Mouse (Mus musculus) neural tube, embryonic 12.5 days (tissue): Measurements from ENCODE around the gene Iqschfp. TPM values are rescaled to one million over a fixed set of nuclear protein-coding genes. Genes with fewer than 3 reads are reported as not detected.

Experiments used
- ATAC-seq: fragments of 200-750 bp; cut with Nextera tagmentation; 2 replicates; pipeline ENCODE4 v1.8.0; 2017; ENCODE audit warnings: low read depth, mild to moderate bottlenecking, moderate TSS enrichment, moderate library complexity; ENCODE audit not compliant: low FRiP score
- H3K27ac ChIP-seq: fragments of 300-500 bp; sonication (generic); 2 replicates; pipeline ENCODE4 v1.5.1; 2016
- H3K27me3 ChIP-seq: fragments of 300-500 bp; sonication (generic); replicated peaks from 2 replicates; pipeline ENCODE4 v1.6.1; 2016; ENCODE audit warnings: mild to moderate bottlenecking
- H3K36me3 ChIP-seq: fragments of 300-500 bp; sonication (generic); 2 replicates; pipeline ENCODE4 v1.6.1; 2016; ENCODE audit warnings: mild to moderate bottlenecking
- H3K4me1 ChIP-seq: fragments of 300-500 bp; sonication (generic); 2 replicates; pipeline ENCODE4 v1.6.1; 2016
- H3K4me2 ChIP-seq: fragments of 300-500 bp; sonication (generic); replicated peaks from 2 replicates; pipeline ENCODE4 v1.6.1; 2016; ENCODE audit warnings: mild to moderate bottlenecking
- H3K4me3 ChIP-seq: fragments of 300-500 bp; sonication (generic); 2 replicates; pipeline ENCODE4 v1.5.1; 2016
- H3K9ac ChIP-seq: fragments of 300-500 bp; sonication (generic); 2 replicates; pipeline ENCODE4 v1.6.1; 2016; ENCODE audit warnings: mild to moderate bottlenecking
- H3K9me3 ChIP-seq: fragments of 300-500 bp; sonication (generic); 2 replicates; pipeline ENCODE4 v1.6.1; 2016; ENCODE audit warnings: mild to moderate bottlenecking
- WGBS: fragments of 180-500 bp; shearing (Covaris S2); methylation state at CpG from one replicate; pipeline ENCODE4 v1.1.7; 2016; 5-methylcytosine and 5-hydroxymethylcytosine counted together
- polyA plus RNA-seq: library from polyadenylated mRNA; unstranded; fragments of >200 nt; fragmentation: Nextera tagmentation; extraction: Ambion mirVana; gene quantifications from 2 replicates; pipeline ENCODE4 v1.2.1, GENCODE M21; 2016

The Iqschfp gene
- polyA plus RNA-seq, 1 experiment from 2014 or later = 1.3 TPM

DNA sequence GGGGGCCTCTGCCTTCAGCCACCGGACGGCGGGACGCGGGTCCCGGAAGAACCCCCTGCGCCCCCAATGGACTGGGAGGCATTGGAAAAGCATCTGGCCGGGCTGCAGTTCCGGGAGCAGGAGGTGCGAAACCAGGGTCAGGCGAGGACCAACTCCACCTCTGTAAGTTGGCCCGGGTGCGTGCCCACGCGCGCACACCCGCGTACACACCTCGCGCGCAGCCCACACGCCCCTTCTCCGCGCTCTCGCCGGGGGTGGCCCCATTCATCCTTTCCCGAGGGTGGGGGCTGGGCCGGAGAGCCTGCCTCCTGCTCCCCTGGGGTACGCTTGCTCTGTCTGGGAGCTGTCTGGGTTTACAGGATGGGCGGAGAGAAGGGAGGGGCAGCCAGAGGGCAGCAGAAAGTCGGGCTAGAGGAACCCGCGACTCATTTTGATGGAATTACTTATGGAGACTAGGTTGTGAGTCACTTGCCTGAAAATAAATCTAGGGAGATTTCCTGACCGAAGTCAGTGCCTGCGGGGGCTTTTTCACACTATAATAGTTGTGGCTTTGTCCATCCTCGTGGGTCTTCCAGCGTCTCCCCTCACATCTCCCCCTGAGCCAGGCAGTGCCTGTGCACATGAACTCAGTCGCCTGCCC is 603.2 kb downstream of the Iqschfp start:
- 0% methylated on average over 38 of the region's 38 CpGs for WGBS
- ATAC-seq = peak; percentile 67
- Histone ChIP-seq H3K9me3 (no peaks in the 10 kb centered on the region), H3K36me3 (peaks cover 3% of the 10 kb centered on the region; the same call in 1 of the 2 replicates), H3K27ac (peak overlapping the region; percentile 43; the same call in 1 of the 2 replicates), H3K9ac (peak overlapping the region; percentile 76), H3K4me3 (peak overlapping the region; percentile 73), H3K27me3 (no peaks in the 10 kb centered on the region), H3K4me2 (peak overlapping the region; percentile 95), H3K4me1 (peaks cover 15% of the 10 kb centered on the region)

DNA sequence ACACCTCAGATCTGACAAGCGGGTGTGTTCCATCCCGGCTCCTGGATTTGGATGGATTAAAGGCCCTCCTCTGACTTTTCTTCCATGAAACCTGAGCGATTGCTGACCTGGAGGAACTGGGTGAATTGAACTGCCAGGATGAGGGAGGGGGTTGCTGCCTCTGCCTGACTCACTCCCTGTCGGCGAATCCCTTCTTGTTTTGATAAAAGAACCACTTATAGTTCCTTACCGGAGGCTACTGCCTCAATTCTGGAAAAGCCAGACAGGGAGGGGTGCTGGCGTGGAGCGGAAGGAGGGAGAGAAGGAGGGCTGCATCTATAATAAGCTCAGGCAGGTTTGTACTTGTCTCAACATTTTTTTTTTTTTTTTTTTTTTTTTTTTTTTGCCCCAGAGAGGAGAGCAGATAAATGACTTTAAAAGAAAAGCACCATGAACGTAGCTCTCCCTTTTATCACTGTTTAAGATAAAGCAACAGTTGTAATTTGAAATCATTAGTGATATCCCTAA is 603.8 kb downstream of the Iqschfp start:
- WGBS = 1% methylated on average over 9 of the region's 9 CpGs
- peaks cover 3% of the 10 kb centered on the region; the same call in 1 of the 2 replicates for H3K36me3 ChIP-seq
- peak overlapping the region; percentile 43; the same call in 1 of the 2 replicates for H3K27ac ChIP-seq
- H3K9me3 ChIP-seq = no peaks in the 10 kb centered on the region
- ATAC-seq = no peak
- no peaks in the 10 kb centered on the region for H3K27me3 ChIP-seq
- H3K4me2 ChIP-seq = peak overlapping the region; percentile 95
- peak overlapping the region; percentile 73 for H3K4me3 ChIP-seq
- peaks cover 15% of the 10 kb centered on the region for H3K4me1 ChIP-seq
- H3K9ac ChIP-seq = peak overlapping the region; percentile 76

DNA sequence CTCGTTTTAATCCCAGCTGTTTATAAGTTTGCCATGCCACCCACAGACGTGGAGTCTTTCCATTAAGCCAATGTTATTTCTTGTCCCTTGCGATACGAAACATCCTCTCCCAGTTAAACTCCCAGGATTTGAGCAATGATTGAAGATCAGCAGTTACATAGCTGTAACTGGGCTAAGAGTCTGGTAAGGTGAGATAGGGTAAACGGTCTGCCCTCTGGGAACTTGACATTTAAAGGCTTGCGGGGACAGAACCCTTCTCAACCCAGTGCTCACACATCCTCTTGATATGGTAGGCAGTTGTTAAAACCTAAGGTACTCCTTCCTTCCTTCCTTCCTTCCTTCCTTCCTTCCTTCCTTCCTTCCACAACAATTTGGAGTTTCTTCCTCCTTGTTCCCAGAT is 604.5 kb downstream of the Iqschfp start:
- no peak overlapping the region for H3K9ac ChIP-seq
- H3K36me3 ChIP-seq = peaks cover 3% of the 10 kb centered on the region; the same call in 1 of the 2 replicates
- H3K9me3 ChIP-seq = no peaks in the 10 kb centered on the region
- no peak for ATAC-seq
- H3K4me2 ChIP-seq = peak overlapping the region; percentile 95
- 65% methylated on average over 6 of the region's 6 CpGs for WGBS
- H3K4me1 ChIP-seq = peaks cover 15% of the 10 kb centered on the region
- no peaks in the 10 kb centered on the region for H3K27me3 ChIP-seq
- H3K27ac ChIP-seq = no peak overlapping the region
- no peak overlapping the region for H3K4me3 ChIP-seq

DNA sequence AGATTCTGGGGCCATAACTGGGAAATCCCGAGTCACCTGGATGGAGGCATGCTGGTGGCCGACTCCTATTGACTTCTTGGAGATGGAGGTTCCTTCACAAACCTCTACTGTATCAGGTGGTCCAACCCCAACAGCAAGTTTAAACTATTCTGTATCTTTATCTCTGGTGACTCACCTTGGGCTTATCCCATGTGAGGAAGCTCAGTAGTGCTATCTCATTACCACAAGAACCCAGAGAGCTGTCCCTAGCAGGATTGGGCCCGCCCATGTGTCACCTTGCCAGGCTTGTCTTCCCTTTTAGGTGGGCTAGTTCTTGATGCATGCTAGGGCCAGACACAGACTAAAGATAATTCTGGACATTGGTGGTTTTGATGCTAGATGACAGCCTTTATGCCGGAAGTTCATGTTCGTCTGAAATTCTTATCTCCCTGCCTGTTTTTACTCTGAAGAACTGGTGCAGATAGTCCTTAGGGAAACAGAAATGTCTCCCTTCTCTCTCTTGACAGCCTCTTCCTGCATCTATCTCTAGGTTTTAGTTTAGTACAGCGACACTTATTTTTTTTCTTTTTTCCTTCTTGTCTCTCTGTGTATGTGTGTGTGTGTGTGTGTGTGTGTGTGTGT is 607.6 kb downstream of the Iqschfp start:
- Histone ChIP-seq H3K4me2 (no peak overlapping the region), H3K9me3 (no peaks in the 10 kb centered on the region), H3K4me3 (no peak overlapping the region), H3K4me1 (peaks cover 9% of the 10 kb centered on the region; the same call in 1 of the 2 replicates), H3K27ac (no peak overlapping the region), H3K9ac (no peak overlapping the region), H3K36me3 (peaks cover 3% of the 10 kb centered on the region; the same call in 1 of the 2 replicates), H3K27me3 (no peaks in the 10 kb centered on the region)
- WGBS = 93% methylated on average over 6 of the region's 6 CpGs
- no peak for ATAC-seq

DNA sequence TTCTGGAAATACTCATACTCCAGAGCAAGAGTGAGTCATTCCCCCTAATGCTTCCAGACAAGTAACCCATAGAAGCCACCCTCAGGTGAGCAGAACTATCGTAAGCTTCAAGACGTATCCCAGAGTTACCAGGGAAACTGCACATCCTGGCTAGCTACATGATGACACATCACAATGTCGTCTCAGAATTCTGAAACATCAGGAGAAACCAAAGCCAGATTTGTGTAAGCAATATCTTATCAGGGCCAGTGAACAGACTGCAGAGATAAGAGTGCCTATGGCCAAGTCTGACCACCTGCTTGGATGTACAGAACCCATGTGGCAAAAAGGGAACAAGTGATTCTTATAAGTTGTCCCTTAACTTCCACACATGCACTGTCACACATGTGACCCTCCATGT is 612.8 kb downstream of the Iqschfp start:
- Histone ChIP-seq H3K27ac (no peak overlapping the region), H3K36me3 (no peaks in the 10 kb centered on the region), H3K4me1 (peaks cover 3% of the 10 kb centered on the region), H3K27me3 (no peaks in the 10 kb centered on the region), H3K4me2 (no peak overlapping the region), H3K9ac (no peak overlapping the region), H3K9me3 (no peaks in the 10 kb centered on the region), H3K4me3 (no peak overlapping the region)
- no peak for ATAC-seq
- 91% methylated on average over 3 of the region's 3 CpGs for WGBS

DNA sequence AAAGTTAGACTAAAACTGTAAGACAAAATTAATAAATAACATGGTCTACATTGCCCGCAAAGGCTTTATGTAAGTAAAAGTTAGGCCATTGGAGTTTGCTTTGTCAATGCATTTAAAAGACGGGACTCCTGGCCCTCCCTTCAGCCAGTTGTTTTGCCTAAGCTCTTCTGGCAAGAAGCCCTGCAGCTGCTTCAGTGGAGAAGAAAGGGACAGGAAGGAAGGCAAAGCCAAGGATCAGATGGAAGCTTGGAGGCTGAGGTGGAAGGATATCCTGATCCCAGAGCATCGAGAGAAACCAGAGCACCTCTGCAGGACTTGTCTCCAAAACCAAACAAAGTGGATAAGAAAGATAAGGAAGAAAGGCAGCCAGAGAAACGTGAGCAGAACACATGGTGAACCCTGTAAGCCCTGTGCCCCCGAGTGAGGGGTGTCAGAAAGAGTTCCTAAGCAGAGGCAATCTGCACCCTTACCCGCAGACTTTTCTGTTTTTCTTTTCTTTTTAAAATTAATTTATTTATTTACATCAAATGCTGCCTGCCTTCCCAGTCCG is 614.8 kb downstream of the Iqschfp start:
- H3K9ac ChIP-seq = no peak overlapping the region
- H3K4me2 ChIP-seq = no peak overlapping the region
- H3K4me1 ChIP-seq = peaks cover 7% of the 10 kb centered on the region
- no peak overlapping the region for H3K27ac ChIP-seq
- no peak overlapping the region for H3K4me3 ChIP-seq
- H3K9me3 ChIP-seq = no peaks in the 10 kb centered on the region
- no peaks in the 10 kb centered on the region for H3K27me3 ChIP-seq
- no peaks in the 10 kb centered on the region for H3K36me3 ChIP-seq
- no peak for ATAC-seq
- 81% methylated on average over 7 of the region's 7 CpGs for WGBS

DNA sequence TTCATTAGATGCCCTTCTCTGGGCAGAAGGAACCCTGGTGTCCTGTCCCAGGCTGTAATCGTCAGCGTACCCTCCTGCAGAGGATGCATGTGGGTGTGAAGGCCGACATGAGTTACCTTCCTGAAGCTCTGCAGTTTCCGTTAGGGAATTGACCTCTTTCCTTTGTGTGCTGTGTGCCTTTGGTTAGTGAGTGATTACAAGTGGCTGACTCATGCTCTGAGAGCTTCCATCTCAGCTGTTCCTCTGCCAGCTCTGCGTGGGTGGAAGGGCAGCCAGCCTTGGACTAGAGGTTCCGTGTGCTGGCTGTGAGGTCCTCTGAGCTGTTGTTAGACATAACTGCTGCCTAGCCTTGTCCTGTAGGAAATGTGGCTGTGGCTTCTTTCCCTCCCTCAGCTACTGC is 616.6 kb downstream of the Iqschfp start:
- 64% methylated on average over 6 of the region's 6 CpGs for whole genome bisulfite sequencing
- no peak overlapping the region for H3K4me2 ChIP-seq

DNA sequence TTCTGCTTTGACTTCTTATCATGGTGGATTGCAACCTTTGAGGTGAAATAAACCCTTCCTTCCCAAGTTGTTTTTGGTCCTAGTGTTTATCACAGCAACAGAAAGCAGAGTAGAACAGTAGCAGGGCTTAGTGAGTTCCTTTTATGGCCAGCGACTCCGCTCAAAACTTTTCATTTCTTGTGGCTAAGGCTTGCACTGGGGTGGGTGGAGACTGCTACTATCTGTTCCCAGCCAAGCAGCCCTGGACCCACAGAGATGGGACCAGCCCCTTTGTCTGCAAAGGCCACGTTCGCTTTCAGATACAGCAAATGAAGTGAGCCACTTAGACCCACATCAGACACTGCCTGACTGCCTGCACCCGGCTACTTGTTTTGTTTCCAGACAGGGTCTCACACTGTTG is 618.8 kb downstream of the Iqschfp start:
- H3K36me3 ChIP-seq = no peaks in the 10 kb centered on the region
- H3K27me3 ChIP-seq = no peaks in the 10 kb centered on the region
- H3K4me3 ChIP-seq = no peak overlapping the region
- H3K4me1 ChIP-seq = peaks cover 31% of the 10 kb centered on the region
- ATAC-seq = no peak
- H3K27ac ChIP-seq = no peak overlapping the region
- H3K9me3 ChIP-seq = no peaks in the 10 kb centered on the region
- 84% methylated on average over 5 of the region's 5 CpGs for WGBS
- no peak overlapping the region for H3K9ac ChIP-seq
- H3K4me2 ChIP-seq = no peak overlapping the region

More for the DNA sequence above, 616.6 kb downstream of the Iqschfp start:
- Histone ChIP-seq H3K9me3 (no peaks in the 10 kb centered on the region), H3K4me1 (peaks cover 25% of the 10 kb centered on the region), H3K36me3 (no peaks in the 10 kb centered on the region), H3K27me3 (no peaks in the 10 kb centered on the region), H3K4me3 (no peak overlapping the region), H3K9ac (no peak overlapping the region), H3K27ac (no peak overlapping the region)
- ATAC-seq = no peak

DNA sequence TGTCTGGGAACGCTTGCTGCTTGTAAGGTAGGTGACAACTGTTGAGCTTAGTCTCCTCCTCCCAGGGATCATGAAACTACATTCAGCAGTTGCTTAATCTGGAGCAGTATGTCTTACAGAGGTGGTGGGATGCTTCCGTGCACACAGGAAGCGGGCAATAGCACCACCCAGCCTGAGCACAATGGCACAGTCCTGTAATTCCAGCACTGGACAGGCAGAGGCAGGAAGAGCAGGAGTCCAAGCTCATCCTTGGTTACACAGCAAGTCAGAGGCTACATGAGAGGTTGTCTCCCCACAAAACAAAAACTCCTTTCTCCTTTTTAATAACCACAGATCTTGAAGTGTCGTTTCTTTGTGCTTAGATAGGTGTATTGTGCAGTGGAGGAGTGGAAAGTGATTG is 619.7 kb downstream of the Iqschfp start:
- no peak overlapping the region for H3K9ac ChIP-seq
- no peak overlapping the region for H3K27ac ChIP-seq
- no peak overlapping the region for H3K4me2 ChIP-seq
- WGBS = 82% methylated on average over 4 of the region's 4 CpGs
- no peaks in the 10 kb centered on the region for H3K9me3 ChIP-seq
- peaks cover 39% of the 10 kb centered on the region for H3K4me1 ChIP-seq
- no peaks in the 10 kb centered on the region for H3K36me3 ChIP-seq
- no peak for ATAC-seq
- H3K4me3 ChIP-seq = no peak overlapping the region
- H3K27me3 ChIP-seq = no peaks in the 10 kb centered on the region

DNA sequence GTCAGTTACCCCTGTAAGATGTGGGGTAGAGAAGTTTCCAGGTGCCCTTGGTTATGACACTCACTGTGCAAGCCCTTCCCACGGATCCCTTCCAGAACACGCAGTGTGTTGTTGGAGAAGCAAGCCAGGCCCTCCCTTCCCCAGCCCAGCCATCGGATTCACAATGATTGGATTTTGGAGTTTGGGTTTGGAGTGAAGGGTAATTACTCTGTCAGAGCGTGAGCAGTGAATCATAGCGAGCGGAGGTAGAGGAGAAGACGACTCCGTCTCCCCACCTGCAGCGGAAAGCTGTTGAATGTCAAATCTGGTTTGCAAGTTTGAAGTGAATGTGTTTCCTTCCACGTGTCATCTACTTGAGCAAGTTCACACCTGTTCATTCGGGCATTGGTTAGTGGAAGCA is 620.3 kb downstream of the Iqschfp start:
- no peak overlapping the region for H3K9ac ChIP-seq
- no peak for ATAC-seq
- peaks cover 44% of the 10 kb centered on the region for H3K4me1 ChIP-seq
- WGBS = 85% methylated on average over 11 of the region's 11 CpGs
- no peak overlapping the region for H3K4me3 ChIP-seq
- H3K9me3 ChIP-seq = no peaks in the 10 kb centered on the region
- H3K4me2 ChIP-seq = no peak overlapping the region
- no peaks in the 10 kb centered on the region for H3K27me3 ChIP-seq
- no peak overlapping the region for H3K27ac ChIP-seq
- no peaks in the 10 kb centered on the region for H3K36me3 ChIP-seq

DNA sequence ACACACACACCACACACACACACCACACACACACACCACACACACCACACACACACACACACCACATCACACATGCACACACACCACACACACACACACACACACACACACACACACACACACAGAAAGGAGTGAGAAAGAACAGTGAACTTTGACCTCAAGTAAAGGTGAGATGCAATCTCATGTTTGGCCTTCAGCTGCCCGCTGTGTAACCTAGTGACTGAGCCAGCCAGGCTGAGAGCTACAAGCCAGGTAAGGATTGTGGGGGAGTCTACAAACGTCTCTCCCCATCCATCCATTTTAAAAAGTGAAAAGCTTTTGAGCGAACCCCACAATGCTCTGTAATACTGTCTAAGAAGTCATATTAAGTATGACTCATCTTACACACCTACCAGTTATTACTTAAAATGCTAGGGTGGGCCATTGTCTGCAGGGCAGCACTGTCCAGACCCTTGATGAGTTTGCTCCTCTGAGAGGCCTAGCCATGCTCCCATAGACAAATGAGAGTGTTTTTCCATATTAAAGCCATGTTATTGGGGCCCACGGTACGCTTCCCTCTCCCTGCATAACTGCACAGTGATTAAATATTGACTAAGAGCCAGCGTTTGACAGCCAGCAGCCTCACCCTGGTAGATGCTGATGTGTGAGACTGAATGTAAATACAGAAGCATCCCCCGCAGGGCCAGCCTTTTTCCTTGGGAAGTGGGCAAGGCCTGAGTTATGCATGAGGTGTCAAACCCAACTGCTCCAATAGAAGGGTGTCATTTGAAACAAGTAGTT is 621.5 kb downstream of the Iqschfp start:
- Histone ChIP-seq H3K27me3 (no peaks in the 10 kb centered on the region), H3K4me1 (peaks cover 44% of the 10 kb centered on the region), H3K9ac (no peak overlapping the region), H3K36me3 (no peaks in the 10 kb centered on the region), H3K27ac (peak overlapping the region; percentile 26; the same call in 1 of the 2 replicates), H3K4me3 (no peak overlapping the region), H3K9me3 (no peaks in the 10 kb centered on the region), H3K4me2 (no peak overlapping the region)
- peak; percentile 88 for ATAC-seq
- WGBS = 43% methylated on average over 7 of the region's 7 CpGs

DNA sequence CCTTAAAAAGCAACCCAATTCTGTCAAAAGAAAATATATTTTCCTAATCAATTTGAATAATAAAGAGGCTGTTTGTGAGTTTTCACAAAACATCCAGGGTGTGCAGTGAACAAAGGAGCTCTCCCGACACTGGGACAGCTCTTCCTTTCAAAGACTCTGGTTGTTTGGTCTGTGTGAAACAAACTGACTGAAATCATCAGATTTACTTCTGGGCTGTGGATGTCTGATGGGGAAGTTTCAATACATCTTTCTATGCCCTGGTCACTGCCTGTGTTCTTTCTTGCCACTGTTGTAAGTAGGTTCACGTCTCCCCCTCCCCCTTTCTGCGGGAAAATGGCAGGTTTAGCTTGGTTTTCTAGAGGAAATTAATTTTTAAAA is 622.1 kb downstream of the Iqschfp start:
- peak; percentile 73 for ATAC-seq
- no peaks in the 10 kb centered on the region for H3K9me3 ChIP-seq
- no peak overlapping the region for H3K9ac ChIP-seq
- H3K4me2 ChIP-seq = no peak overlapping the region
- peaks cover 43% of the 10 kb centered on the region for H3K4me1 ChIP-seq
- H3K27ac ChIP-seq = no peak overlapping the region
- H3K36me3 ChIP-seq = no peaks in the 10 kb centered on the region
- WGBS = 44% methylated on average over 3 of the region's 3 CpGs
- H3K27me3 ChIP-seq = no peaks in the 10 kb centered on the region
- H3K4me3 ChIP-seq = no peak overlapping the region
